Mouse (Mus musculus) adrenal gland, adult 8-10 months (tissue): ENCODE results near the gene Piwil4. TPM values are rescaled to one million over a fixed set of nuclear protein-coding genes. Genes with fewer than 3 reads are reported as not detected.
"Not testable (repeated sequence)": the region's sequence is repeated elsewhere in the genome, so short reads cannot be mapped to it uniquely, and the experiment has no call there.

Source experiments
- DNase-seq: peaks from one replicate; pipeline ENCODE4 v3.0.0; 2022
- total RNA-seq, 4 experiments: library from RNA; stranded (reverse); gene quantifications; 2 replicates each; pipeline ENCODE4 v1.2.4; 2022

Gene Piwil4
- total RNA-seq, 4 experiments from 2014 or later: 0.09 to 0.27 (median 0.15) TPM; not detected in 1

- DNase-seq: no peak
Observed at GRCm38 (mm10) chr9:14724755-14725420, 15.6 kb downstream of the Piwil4 start.

- no peak for DNase-seq
Observed at GRCm38 (mm10) chr9:14721610-14722009, 18.9 kb downstream of the Piwil4 start.

- DNase-seq: no peak
Observed at GRCm38 (mm10) chr9:14720384-14720783, 20.1 kb downstream of the Piwil4 start.

- no peak for DNase-seq
Observed at GRCm38 (mm10) chr9:14718332-14718691, 22.2 kb downstream of the Piwil4 start.

GRCm38 (mm10) chr9:14717689-14718331 is 22.7 kb downstream of the Piwil4 start:
- DNase-seq: no peak

GRCm38 (mm10) chr9:14715258-14715657 is 25.3 kb downstream of the Piwil4 start:
- no peak for DNase-seq

- DNase-seq: no peak
Observed at GRCm38 (mm10) chr9:14710910-14711309, 29.6 kb downstream of the Piwil4 start.

GRCm38 (mm10) chr9:14705321-14706162 is 35.0 kb downstream of the Piwil4 start:
- DNase-seq: no peak

GRCm38 (mm10) chr9:14700795-14701194 is 39.7 kb downstream of the Piwil4 start:
- not testable (repeated sequence) for DNase-seq

- DNase-seq: no peak
Observed at GRCm38 (mm10) chr9:14699288-14699640, 41.3 kb downstream of the Piwil4 start.

- peak; percentile 77 for DNase-seq
Observed at GRCm38 (mm10) chr9:14698582-14699287, 41.8 kb downstream of the Piwil4 start.

GRCm38 (mm10) chr9:14697903-14698302 is 42.6 kb downstream of the Piwil4 start:
- no peak for DNase-seq

GRCm38 (mm10) chr9:14689376-14690108 is 51.0 kb downstream of the Piwil4 start:
- no peak for DNase-seq

- DNase-seq: no peak
Observed at GRCm38 (mm10) chr9:14684363-14684762, 56.2 kb downstream of the Piwil4 start.

- DNase-seq: no peak
Observed at GRCm38 (mm10) chr9:14682741-14683140, 57.8 kb downstream of the Piwil4 start.

- no peak for DNase-seq
Observed at GRCm38 (mm10) chr9:14680584-14680983, 59.9 kb downstream of the Piwil4 start.

GRCm38 (mm10) chr9:14675707-14676691 is 64.5 kb downstream of the Piwil4 start:
- no peak for DNase-seq

- no peak for DNase-seq
Observed at GRCm38 (mm10) chr9:14674506-14674905, 66.0 kb downstream of the Piwil4 start.

GRCm38 (mm10) chr9:14673109-14673508 is 67.4 kb downstream of the Piwil4 start:
- DNase-seq: no peak

GRCm38 (mm10) chr9:14671965-14672364 is 68.6 kb downstream of the Piwil4 start:
- not testable (repeated sequence) for DNase-seq

GRCm38 (mm10) chr9:14668382-14668781 is 72.2 kb downstream of the Piwil4 start:
- no peak for DNase-seq
